Mouse (Mus musculus) small intestine, adult 2 months (tissue): ENCODE results near the gene Rtkn2. TPM values are rescaled to one million over a fixed set of nuclear protein-coding genes. Genes with fewer than 3 reads are reported as not detected.

Source experiments
- H3K27ac ChIP-seq: fragments of 200-500 bp; 2 replicates; pipeline ENCODE4 v1.5.1; 2012; ENCODE audit warnings: low read depth, low read length, control low read depth, inconsistent platforms; ENCODE audit not compliant: insufficient read depth
- H3K27me3 ChIP-seq: fragments of 200-500 bp; 2 replicates; pipeline ENCODE4 v1.6.1; 2012; ENCODE audit warnings: mild to moderate bottlenecking, moderate library complexity, low read length, inconsistent platforms; ENCODE audit not compliant: control insufficient read depth, insufficient read depth
- H3K36me3 ChIP-seq: fragments of 200-500 bp; 2 replicates; pipeline ENCODE4 v1.6.1; 2012; ENCODE audit warnings: mild to moderate bottlenecking, low read length, control low read depth, inconsistent platforms; ENCODE audit not compliant: control insufficient read depth, insufficient read depth
- H3K4me1 ChIP-seq: fragments of 200-500 bp; 2 replicates; pipeline ENCODE4 v1.6.1; 2012; ENCODE audit warnings: low read length, inconsistent platforms, mixed read lengths; ENCODE audit not compliant: control insufficient read depth, insufficient read depth, insufficient read length
- H3K4me3 ChIP-seq: fragments of 200-500 bp; 2 replicates; pipeline ENCODE4 v1.5.1; 2012; ENCODE audit warnings: low read depth, mild to moderate bottlenecking, control low read depth, inconsistent platforms, low read length, moderate library complexity
- CTCF ChIP-seq: fragments of 200-500 bp; IDR thresholded peaks from 2 replicates; pipeline ENCODE4 v1.5.1; 2012; ENCODE audit warnings: low read depth, mild to moderate bottlenecking, control low read depth, inconsistent platforms, low read length, moderate library complexity, mixed read lengths; ENCODE audit not compliant: insufficient replicate concordance, insufficient read length; ENCODE audit errors: extremely low read depth
- POLR2A ChIP-seq: fragments of 200-500 bp; IDR thresholded peaks from 2 replicates; pipeline ENCODE4 v1.6.1; 2012; ENCODE audit warnings: low read depth, mild to moderate bottlenecking, control low read depth, inconsistent platforms, low read length, moderate library complexity
- WGBS: fragments of 180-500 bp; shearing (Covaris S2); methylation state at CpG from one replicate; pipeline ENCODE4 v1.1.7; 2018; 5-methylcytosine and 5-hydroxymethylcytosine counted together
- polyA plus RNA-seq: library from polyadenylated mRNA; depleted of rRNA; stranded (reverse); fragments of >200 nt; gene quantifications from 2 replicates; pipeline ENCODE4 v1.2.3, GENCODE M21; 2012; rRNA removed

Gene Rtkn2
- polyA plus RNA-seq, 1 experiment: 0.06 TPM

DNA sequence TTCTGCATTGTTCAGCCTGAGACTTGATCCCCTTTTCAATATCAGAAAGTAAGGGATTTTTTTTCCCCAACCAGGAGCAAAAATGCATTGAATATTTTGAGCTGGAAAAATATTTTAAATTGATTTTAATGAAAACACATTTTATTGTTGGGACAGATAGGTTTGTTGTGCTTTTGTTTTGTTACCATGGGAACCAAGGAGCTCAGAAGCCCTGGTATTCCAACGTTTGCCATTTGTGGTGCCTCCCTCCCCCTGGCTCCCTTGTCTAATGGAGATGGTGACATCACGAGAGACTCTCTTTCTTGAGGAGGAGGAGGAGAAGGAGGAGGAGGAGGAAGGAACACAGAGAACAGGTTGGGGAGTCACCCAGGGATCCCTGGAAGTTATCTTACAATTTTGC, 125.1 kb downstream of the Rtkn2 start:
- no peak overlapping the region for H3K27ac ChIP-seq
- H3K36me3 ChIP-seq: peaks cover 23% of the 10 kb centered on the region
- no peak overlapping the region for H3K4me3 ChIP-seq
- H3K27me3 ChIP-seq: no peaks in the 10 kb centered on the region
- WGBS: 17% methylated on average over 2 of the region's 2 CpGs
- H3K4me1 ChIP-seq: peaks cover 5% of the 10 kb centered on the region; the same call in 1 of the 2 replicates
- TF ChIP-seq POLR2A (no peak), CTCF (no peak)

DNA sequence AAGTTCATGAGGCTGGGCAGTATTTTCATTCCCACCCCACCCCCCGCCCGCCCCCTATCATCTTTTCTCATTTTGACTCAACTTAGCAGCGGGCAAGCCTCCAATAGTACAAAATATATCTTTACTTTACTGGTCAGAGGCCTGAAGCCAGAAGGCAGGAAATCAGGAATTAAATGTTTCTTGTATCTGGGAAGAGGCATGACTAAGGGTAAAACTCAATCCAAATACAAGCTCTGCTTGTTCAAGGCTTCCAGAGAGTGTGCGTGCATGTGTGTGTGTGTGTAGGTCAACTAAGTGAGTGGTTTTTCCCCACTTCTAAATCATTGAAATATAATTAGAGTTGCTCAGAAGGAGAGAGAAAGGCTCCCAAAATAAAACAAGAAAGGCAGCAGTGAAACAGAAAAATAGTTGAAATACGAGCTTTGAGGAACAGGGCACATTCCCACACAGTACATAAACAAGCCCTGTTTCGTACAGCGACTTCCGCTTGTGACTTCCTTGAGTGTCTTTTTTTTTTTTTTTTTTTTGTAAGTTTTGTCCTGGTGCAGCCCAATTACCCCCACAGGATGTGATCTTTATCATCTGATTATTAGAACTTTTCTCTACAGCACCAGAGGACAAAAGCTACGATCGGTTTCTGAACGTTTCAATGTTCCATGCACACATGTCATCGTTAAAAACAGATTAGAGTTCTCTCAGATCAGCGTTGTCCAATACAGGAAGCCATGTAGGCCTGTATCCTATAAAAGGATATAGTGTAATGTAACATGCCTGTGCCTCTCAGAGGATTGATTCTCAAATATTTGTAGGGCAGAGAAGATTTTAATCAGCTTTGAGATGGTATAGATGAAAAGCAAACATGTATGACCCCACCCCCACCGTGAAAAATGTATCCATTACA, 125.8 kb downstream of the Rtkn2 start:
- H3K27me3 ChIP-seq: no peaks in the 10 kb centered on the region
- H3K36me3 ChIP-seq: peaks cover 20% of the 10 kb centered on the region
- TF ChIP-seq POLR2A (no peak), CTCF (no peak)
- 63% methylated on average over 14 of the region's 14 CpGs for WGBS
- peak overlapping the region; percentile 75 for H3K27ac ChIP-seq
- H3K4me3 ChIP-seq: no peak overlapping the region
- peaks cover 5% of the 10 kb centered on the region; the same call in 1 of the 2 replicates for H3K4me1 ChIP-seq

DNA sequence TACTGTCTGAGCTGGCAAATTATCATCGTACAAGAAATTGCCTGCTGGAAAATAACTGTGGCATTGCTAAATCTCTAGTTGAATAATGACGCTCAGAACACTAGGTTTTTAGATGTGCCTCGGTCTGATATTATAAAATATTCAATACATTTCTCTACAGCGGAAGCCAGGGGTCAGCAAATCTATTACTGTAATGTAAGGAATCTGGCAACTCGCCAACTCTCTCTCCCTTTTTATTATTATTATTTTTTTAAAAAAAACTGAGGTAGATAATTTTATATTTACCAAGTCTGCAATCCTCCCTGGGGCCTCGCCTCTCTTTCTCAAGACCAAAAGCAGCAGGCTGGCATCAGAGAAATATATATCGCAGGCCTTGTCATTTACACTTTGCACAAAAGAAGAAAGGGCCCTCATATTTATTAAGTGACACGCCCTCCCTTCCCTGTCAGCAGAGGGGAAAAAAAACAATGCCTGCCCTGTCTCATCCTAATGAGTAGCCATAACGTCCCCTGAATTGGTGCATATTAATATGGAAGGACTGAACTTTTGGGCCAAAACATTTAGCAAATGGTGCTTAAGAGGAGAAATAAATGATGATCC, 127.1 kb downstream of the Rtkn2 start:
- no peak for TF ChIP-seq POLR2A
- TF ChIP-seq CTCF: no peak
- H3K4me3 ChIP-seq: no peak overlapping the region
- H3K27ac ChIP-seq: no peak overlapping the region
- H3K36me3 ChIP-seq: peaks cover 10% of the 10 kb centered on the region; the same call in 1 of the 2 replicates
- 63% methylated on average over 9 of the region's 9 CpGs for WGBS
- no peaks in the 10 kb centered on the region for H3K27me3 ChIP-seq
- H3K4me1 ChIP-seq: peaks cover 5% of the 10 kb centered on the region; the same call in 1 of the 2 replicates

DNA sequence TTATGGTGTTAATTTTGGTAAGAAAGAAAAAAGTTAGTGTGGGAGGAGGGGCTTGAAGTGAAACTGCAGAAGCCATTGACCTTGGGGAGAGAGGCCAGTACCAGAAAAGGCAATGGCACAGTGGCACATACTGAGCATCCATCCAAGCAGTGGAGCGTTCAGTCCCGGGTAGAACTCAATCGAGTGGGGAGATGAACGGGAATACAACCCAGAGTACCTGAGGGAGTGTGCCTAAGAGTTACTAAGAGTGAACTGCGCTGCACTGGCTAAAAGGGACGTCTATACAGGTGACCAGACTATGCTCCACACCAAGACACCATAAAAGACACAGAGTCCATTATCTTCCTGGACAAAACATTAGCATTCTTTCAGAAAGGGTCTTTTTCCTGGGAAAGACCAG, 128.3 kb downstream of the Rtkn2 start:
- Histone ChIP-seq H3K4me3 (no peak overlapping the region), H3K27me3 (no peaks in the 10 kb centered on the region), H3K27ac (no peak overlapping the region), H3K4me1 (peaks cover 5% of the 10 kb centered on the region; the same call in 1 of the 2 replicates), H3K36me3 (0 out of 2 replicates have a peak, but pooled peaks cover 3% of the 10 kb centered on the region)
- 87% methylated on average over 6 of the region's 6 CpGs for WGBS
- TF ChIP-seq CTCF (no peak), POLR2A (no peak)

Other genes with a start within 250 kb of the Rtkn2 start
- 0.06 and 0.09 TPM in 2 replicates for gene Zfp365, start 66.9 kb upstream of the Rtkn2 start, polyA plus RNA-seq